Mouse (Mus musculus): ENCODE measurements around the gene S100a6. TPM values are rescaled to one million over a fixed set of nuclear protein-coding genes. Genes with fewer than 3 reads are reported as not detected.

S100a6 gene
- polyA plus RNA-seq, 1 experiment from 2014 or later: 18.4 TPM

- H3K4me3 ChIP-seq: no peak within 1 kb of the TSS
- no peaks in the 10 kb centered on the region for H3K27me3 ChIP-seq (replicated peaks)
- no peaks in the 10 kb centered on the region for H3K36me3 ChIP-seq (replicated peaks)
- WGBS: 66% methylated on average over 8 of the region's 8 CpGs
- H3K27ac ChIP-seq: no peak within 1 kb of the TSS
- H3K9ac ChIP-seq: no peak within 1 kb of the TSS
- H3K4me2 ChIP-seq: no peak within 1 kb of the TSS
- H3K9me3 ChIP-seq: no peaks in the 10 kb centered on the region
- no peak for ATAC-seq (replicated peaks)
- no peaks in the 10 kb centered on the region for H3K4me1 ChIP-seq
Measured at GRCm38 (mm10) chr3:90668846-90669245, 56.2 kb downstream of the S100a6 start, which contains the start of gene S100a8. S100a8 (plus strand) TSS chr3:90668978.

Other genes starting within 250 kb of the S100a6 start
- gene Slc27a3, start 222.9 kb upstream of the S100a6 start, polyA plus RNA-seq (2015; fragmentation: Nextera tagmentation; extraction: Ambion mirVana): 35.1 and 38.6 TPM in 2 replicates
- 37.8 and 39.2 TPM in 2 replicates for gene Ints3, start 179.3 kb upstream of the S100a6 start, polyA plus RNA-seq (2015; fragmentation: Nextera tagmentation; extraction: Ambion mirVana)
- 2.7 and 3.0 TPM in 2 replicates for gene Npr1, start 147.0 kb upstream of the S100a6 start, polyA plus RNA-seq (2015; fragmentation: Nextera tagmentation; extraction: Ambion mirVana)
- 263 and 264 TPM in 2 replicates for gene Ilf2, start 136.8 kb upstream of the S100a6 start, polyA plus RNA-seq (2015; fragmentation: Nextera tagmentation; extraction: Ambion mirVana)
- 83.4 and 89.2 TPM in 2 replicates for gene Snapin, start 121.8 kb upstream of the S100a6 start, polyA plus RNA-seq (2015; fragmentation: Nextera tagmentation; extraction: Ambion mirVana)
- 184 and 185 TPM in 2 replicates for gene Chtop, start 103.4 kb upstream of the S100a6 start, polyA plus RNA-seq (2015; fragmentation: Nextera tagmentation; extraction: Ambion mirVana)
- gene S100a1, start 98.5 kb upstream of the S100a6 start, polyA plus RNA-seq (2015; fragmentation: Nextera tagmentation; extraction: Ambion mirVana): 11.5 and 13.4 TPM in 2 replicates
- gene S100a13, start 98.4 kb upstream of the S100a6 start, polyA plus RNA-seq (2015; fragmentation: Nextera tagmentation; extraction: Ambion mirVana): 7.0 and 7.4 TPM in 2 replicates
- gene S100a14, start 86.0 kb upstream of the S100a6 start, polyA plus RNA-seq (2015; fragmentation: Nextera tagmentation; extraction: Ambion mirVana): 0.40 TPM in 1 of 2 replicates, not detected in the other
- gene S100a16, start 75.6 kb upstream of the S100a6 start, polyA plus RNA-seq (2015; fragmentation: Nextera tagmentation; extraction: Ambion mirVana): 32.3 and 35.2 TPM in 2 replicates
- 0.19 TPM in 1 of 2 replicates, not detected in the other for gene S100a3, start 52.3 kb upstream of the S100a6 start, polyA plus RNA-seq (2015; fragmentation: Nextera tagmentation; extraction: Ambion mirVana)
- gene S100a2, start 22.6 kb upstream of the S100a6 start, polyA plus RNA-seq (2015; fragmentation: Nextera tagmentation; extraction: Ambion mirVana): not detected in 2 replicates
- not detected in 2 replicates for gene Gm42674, start 11.0 kb upstream of the S100a6 start, polyA plus RNA-seq (2015; fragmentation: Nextera tagmentation; extraction: Ambion mirVana)
- gene S100a4, start 9.1 kb upstream of the S100a6 start, polyA plus RNA-seq (2015; fragmentation: Nextera tagmentation; extraction: Ambion mirVana): 0.52 and 0.78 TPM in 2 replicates
- gene S100a5, start 4.4 kb upstream of the S100a6 start, polyA plus RNA-seq (2015; fragmentation: Nextera tagmentation; extraction: Ambion mirVana): not detected in 2 replicates
- not detected in 2 replicates for gene S100a7a, start 41.1 kb downstream of the S100a6 start, polyA plus RNA-seq (2015; fragmentation: Nextera tagmentation; extraction: Ambion mirVana)
- gene S100a8, start 56.1 kb downstream of the S100a6 start, polyA plus RNA-seq (2015; fragmentation: Nextera tagmentation; extraction: Ambion mirVana): 1.7 and 14.5 TPM in 2 replicates
- gene S100a9, start 82.8 kb downstream of the S100a6 start, polyA plus RNA-seq (2015; fragmentation: Nextera tagmentation; extraction: Ambion mirVana): 2.1 and 11.5 TPM in 2 replicates
- not detected in 2 replicates for gene Pglyrp4, start 114.0 kb downstream of the S100a6 start, polyA plus RNA-seq (2015; fragmentation: Nextera tagmentation; extraction: Ambion mirVana)
- gene Gm5849, start 165.0 kb downstream of the S100a6 start, polyA plus RNA-seq (2015; fragmentation: Nextera tagmentation; extraction: Ambion mirVana): not detected in 2 replicates

Measured in midbrain, embryonic 15.5 days (tissue).